In the genomic region with DNA sequence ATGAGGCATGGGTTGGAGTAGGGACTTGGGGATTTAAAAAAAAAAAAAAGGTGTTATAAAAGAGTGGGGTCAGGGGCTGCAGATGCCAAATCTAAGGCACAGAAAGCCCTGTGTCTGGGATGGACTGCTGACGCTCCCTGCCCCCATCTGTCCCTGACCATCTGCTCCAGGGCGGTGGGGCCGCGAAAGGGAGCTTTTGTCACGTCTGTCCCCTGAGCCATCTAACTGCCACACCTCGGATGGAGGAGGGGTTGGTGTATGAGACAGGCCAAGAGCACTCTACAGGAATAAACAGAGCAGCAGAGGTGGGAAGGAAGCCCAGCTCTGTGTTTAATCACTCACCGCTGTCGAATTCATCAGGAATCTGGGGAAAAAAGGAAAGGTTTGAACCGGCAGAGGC, we compare ENCODE assay signal across 17 mouse cellular contexts. TPM values are rescaled to one million over a fixed set of nuclear protein-coding genes. Genes with fewer than 3 reads are reported as not detected.
DNase-seq lines count a peak whose midpoint lies in the region; ATAC-seq and TF ChIP-seq lines count a peak whose summit lies in the region.
"Had no signal": no experiment of that assay in that cellular context is flagged by ENCODE, and none has a peak within 500 bp of the region (broad histone marks: within the 10 kb centered on the region; RNA-seq: fewer than 3 reads in every experiment).

No protein-coding gene starts in this region.

- no peak for TF ChIP-seq EP300 in stomach, postnatal 0 days (optimal IDR thresholded peaks at IDR 0.05)

- peak; percentile 42 for DNase-seq in midbrain, embryonic 10.5 days (ENCODE audit: low spot score)
- DNase-seq in hindbrain, postnatal 0 days (ENCODE audit: low spot score), result peak; percentile 42
- DNase-seq in stomach, postnatal 0 days (ENCODE audit: low spot score), result no peak
- no peak for DNase-seq in frontal cortex, postnatal 36 days (ENCODE audit: low spot score in 2 of 2)
- DNase-seq: adrenal gland, postnatal 25 days; heart, postnatal 36 days; kidney, adult 2 months; lung, postnatal 10 days had no signal

- H3K36me3 ChIP-seq in forebrain, embryonic 13.5 days (ENCODE audit: poor library complexity, severe bottlenecking), result peaks cover 65% of the 10 kb centered on the region
- peaks cover 61% of the 10 kb centered on the region for H3K36me3 ChIP-seq in forebrain, embryonic 15.5 days
- H3K36me3 ChIP-seq in midbrain, embryonic 10.5 days, result peaks cover 69% of the 10 kb centered on the region
- peaks cover 37% of the 10 kb centered on the region for H3K36me3 ChIP-seq in midbrain, embryonic 15.5 days (replicated peaks)
- H3K36me3 ChIP-seq in hindbrain, postnatal 0 days (ENCODE audit: insufficient read depth, low read length), result peaks cover 34% of the 10 kb centered on the region
- peaks cover 27% of the 10 kb centered on the region for H3K36me3 ChIP-seq in stomach, postnatal 0 days (ENCODE audit: control insufficient read depth, insufficient read depth, low read length)

- peak overlapping the region; percentile 8; the same call in 1 of the 2 replicates for H3K27ac ChIP-seq in forebrain, embryonic 13.5 days
- H3K27ac ChIP-seq in forebrain, embryonic 15.5 days (replicated peaks), result no peak overlapping the region
- peak overlapping the region; percentile 94 for H3K27ac ChIP-seq in midbrain, embryonic 10.5 days (replicated peaks)
- no peak overlapping the region for H3K27ac ChIP-seq in midbrain, embryonic 15.5 days
- no peak overlapping the region for H3K27ac ChIP-seq in hindbrain, postnatal 0 days
- H3K27ac ChIP-seq in stomach, postnatal 0 days (replicated peaks), result no peak overlapping the region

- no peaks in the 10 kb centered on the region for H3K9me3 ChIP-seq in forebrain, embryonic 13.5 days (replicated peaks)
- H3K9me3 ChIP-seq in forebrain, embryonic 15.5 days, result no peaks in the 10 kb centered on the region
- H3K9me3 ChIP-seq in midbrain, embryonic 10.5 days (replicated peaks), result no peaks in the 10 kb centered on the region
- H3K9me3 ChIP-seq in midbrain, embryonic 15.5 days, result no peaks in the 10 kb centered on the region
- no peaks in the 10 kb centered on the region for H3K9me3 ChIP-seq in hindbrain, postnatal 0 days (ENCODE audit: low read length)
- H3K9me3 ChIP-seq in stomach, postnatal 0 days (ENCODE audit: control insufficient read depth, low read length), result no peaks in the 10 kb centered on the region

- peaks cover 30% of the 10 kb centered on the region for H3K4me1 ChIP-seq in forebrain, embryonic 13.5 days
- H3K4me1 ChIP-seq in forebrain, embryonic 15.5 days, result peaks cover 22% of the 10 kb centered on the region
- H3K4me1 ChIP-seq in midbrain, embryonic 10.5 days, result peaks cover 64% of the 10 kb centered on the region
- peaks cover 22% of the 10 kb centered on the region for H3K4me1 ChIP-seq in midbrain, embryonic 15.5 days
- H3K4me1 ChIP-seq in hindbrain, postnatal 0 days (ENCODE audit: insufficient read depth, low read length), result 0 out of 2 replicates have a peak, but pooled peaks cover 6% of the 10 kb centered on the region
- H3K4me1 ChIP-seq in stomach, postnatal 0 days (replicated peaks; ENCODE audit: control insufficient read depth, insufficient read depth), result no peaks in the 10 kb centered on the region

- H3K4me2 ChIP-seq in forebrain, embryonic 13.5 days, result peak overlapping the region; percentile 92; the same call in 1 of the 2 replicates
- H3K4me2 ChIP-seq in forebrain, embryonic 15.5 days (replicated peaks), result no peak overlapping the region
- no peak overlapping the region for H3K4me2 ChIP-seq in midbrain, embryonic 15.5 days
- H3K4me2 ChIP-seq in hindbrain, postnatal 0 days (ENCODE audit: low read depth, low read length), result no peak overlapping the region
- H3K4me2 ChIP-seq in stomach, postnatal 0 days (replicated peaks; ENCODE audit: low read depth), result no peak overlapping the region

- ATAC-seq in forebrain, embryonic 13.5 days, result no peak
- ATAC-seq in forebrain, embryonic 15.5 days (replicated peaks), result no peak
- ATAC-seq in midbrain, embryonic 15.5 days (replicated peaks), result no peak
- ATAC-seq in hindbrain, postnatal 0 days, result no peak
- no peak for ATAC-seq in stomach, postnatal 0 days (ENCODE audit: low FRiP score, low TSS enrichment)

- no peaks in the 10 kb centered on the region for H3K27me3 ChIP-seq in forebrain, embryonic 13.5 days
- H3K27me3 ChIP-seq in forebrain, embryonic 15.5 days, result no peaks in the 10 kb centered on the region
- no peaks in the 10 kb centered on the region for H3K27me3 ChIP-seq in midbrain, embryonic 10.5 days (ENCODE audit: low read depth, poor library complexity, severe bottlenecking)
- H3K27me3 ChIP-seq in midbrain, embryonic 15.5 days (replicated peaks), result no peaks in the 10 kb centered on the region
- no peaks in the 10 kb centered on the region for H3K27me3 ChIP-seq in hindbrain, postnatal 0 days (ENCODE audit: insufficient read depth, low read length)
- no peaks in the 10 kb centered on the region for H3K27me3 ChIP-seq in stomach, postnatal 0 days (ENCODE audit: control insufficient read depth, insufficient read depth, low read length)

- no peak overlapping the region for H3K9ac ChIP-seq in forebrain, embryonic 13.5 days
- H3K9ac ChIP-seq in forebrain, embryonic 15.5 days (replicated peaks), result no peak overlapping the region
- H3K9ac ChIP-seq in midbrain, embryonic 15.5 days, result no peak overlapping the region
- H3K9ac ChIP-seq in hindbrain, postnatal 0 days (replicated peaks; ENCODE audit: low read length), result no peak overlapping the region
- 0 out of 2 replicates have a peak overlapping the region, but pooled peaks have one; percentile 13 for H3K9ac ChIP-seq in stomach, postnatal 0 days (ENCODE audit: low read length)

- TF ChIP-seq CTCF in hindbrain, postnatal 0 days (IDR thresholded peaks at IDR 0.05; ENCODE audit: low read depth), result no peak
- no peak for TF ChIP-seq CTCF in stomach, postnatal 0 days (IDR thresholded peaks at IDR 0.05; ENCODE audit: low read depth)

- no peak overlapping the region for H3K4me3 ChIP-seq in forebrain, embryonic 13.5 days
- H3K4me3 ChIP-seq in forebrain, embryonic 15.5 days, result no peak overlapping the region
- peak overlapping the region; percentile 99 for H3K4me3 ChIP-seq in midbrain, embryonic 10.5 days
- no peak overlapping the region for H3K4me3 ChIP-seq in midbrain, embryonic 15.5 days
- no peak overlapping the region for H3K4me3 ChIP-seq in hindbrain, postnatal 0 days (ENCODE audit: low read length)
- H3K4me3 ChIP-seq in stomach, postnatal 0 days (ENCODE audit: low read depth, low read length), result no peak overlapping the region

- WGBS in forebrain, embryonic 13.5 days, result 74% methylated on average over 9 of the region's 9 CpGs
- WGBS in forebrain, embryonic 15.5 days, result 81% methylated on average over 9 of the region's 9 CpGs
- WGBS in midbrain, embryonic 10.5 days, result 78% methylated on average over 9 of the region's 9 CpGs
- WGBS in midbrain, embryonic 15.5 days, result 31% methylated on average over 9 of the region's 9 CpGs
- 41% methylated on average over 9 of the region's 9 CpGs for WGBS in hindbrain, postnatal 0 days
- 54% methylated on average over 9 of the region's 9 CpGs for WGBS in stomach, postnatal 0 days

RNA-seq across cellular contexts. Expression of gene Timm50, which starts 2.1 kb away (rescaled TPM):
- polyA plus RNA-seq in forebrain, embryonic 13.5 days (2015; fragmentation: Nextera tagmentation; extraction: Ambion mirVana), result 168 and 179 TPM in 2 replicates
- polyA plus RNA-seq in forebrain, embryonic 15.5 days (2015; fragmentation: Nextera tagmentation; extraction: Ambion mirVana), result 149 and 158 TPM in 2 replicates
- 249 and 261 TPM in 2 replicates for polyA plus RNA-seq in midbrain, embryonic 10.5 days (2016; fragmentation: Nextera tagmentation; extraction: Ambion mirVana)
- polyA plus RNA-seq in midbrain, embryonic 15.5 days (2015; fragmentation: Nextera tagmentation; extraction: Ambion mirVana), result 129 and 136 TPM in 2 replicates
- total RNA-seq in hindbrain, postnatal 0 days (2014; rRNA removed), result 71.6 and 82.9 TPM in 2 replicates
- polyA plus RNA-seq in hindbrain, postnatal 0 days (2015; fragmentation: Nextera tagmentation; extraction: Ambion mirVana), result 125 and 131 TPM in 2 replicates
- polyA plus RNA-seq in stomach, postnatal 0 days (2015; fragmentation: Nextera tagmentation; extraction: Ambion mirVana), result 69.4 and 69.6 TPM in 2 replicates

RNA-seq across cellular contexts. Expression of gene Dll3, which starts 7.7 kb away (rescaled TPM):
- polyA plus RNA-seq in forebrain, embryonic 13.5 days (2015; fragmentation: Nextera tagmentation; extraction: Ambion mirVana), result 20.3 and 22.2 TPM in 2 replicates
- polyA plus RNA-seq in forebrain, embryonic 15.5 days (2015; fragmentation: Nextera tagmentation; extraction: Ambion mirVana), result 15.4 and 16.7 TPM in 2 replicates
- polyA plus RNA-seq in midbrain, embryonic 10.5 days (2016; fragmentation: Nextera tagmentation; extraction: Ambion mirVana), result 39.0 and 61.2 TPM in 2 replicates
- 22.6 and 23.1 TPM in 2 replicates for polyA plus RNA-seq in midbrain, embryonic 15.5 days (2015; fragmentation: Nextera tagmentation; extraction: Ambion mirVana)
- 20.1 and 24.8 TPM in 2 replicates for total RNA-seq in hindbrain, postnatal 0 days (2014; rRNA removed)
- polyA plus RNA-seq in hindbrain, postnatal 0 days (2015; fragmentation: Nextera tagmentation; extraction: Ambion mirVana), result 17.0 and 20.2 TPM in 2 replicates
- polyA plus RNA-seq in stomach, postnatal 0 days (2015; fragmentation: Nextera tagmentation; extraction: Ambion mirVana), result 0.92 and 0.96 TPM in 2 replicates
- total RNA-seq: adrenal gland, postnatal 25 days; gastrocnemius, adult 8-10 months; heart, adult 8-10 months; heart, postnatal 36 days; liver, adult 2 months had no signal
- polyA plus RNA-seq: kidney, adult 2 months; liver, adult 2 months had no signal

RNA-seq across cellular contexts. Expression of gene Selenov, which starts 18.8 kb away (rescaled TPM):
- 0.33 and 0.39 TPM in 2 replicates for polyA plus RNA-seq in forebrain, embryonic 13.5 days (2015; fragmentation: Nextera tagmentation; extraction: Ambion mirVana)
- 0.24 and 0.31 TPM in 2 replicates for polyA plus RNA-seq in forebrain, embryonic 15.5 days (2015; fragmentation: Nextera tagmentation; extraction: Ambion mirVana)
- polyA plus RNA-seq in midbrain, embryonic 10.5 days (2016; fragmentation: Nextera tagmentation; extraction: Ambion mirVana), result 0.46 and 1.4 TPM in 2 replicates
- polyA plus RNA-seq in midbrain, embryonic 15.5 days (2015; fragmentation: Nextera tagmentation; extraction: Ambion mirVana), result 0.92 and 1.3 TPM in 2 replicates
- 2.1 and 3.6 TPM in 2 replicates for total RNA-seq in hindbrain, postnatal 0 days (2014; rRNA removed)
- 5.1 and 7.1 TPM in 2 replicates for polyA plus RNA-seq in hindbrain, postnatal 0 days (2015; fragmentation: Nextera tagmentation; extraction: Ambion mirVana)
- 0.22 and 0.33 TPM in 2 replicates for polyA plus RNA-seq in stomach, postnatal 0 days (2015; fragmentation: Nextera tagmentation; extraction: Ambion mirVana)
- total RNA-seq: adrenal gland, postnatal 25 days; gastrocnemius, adult 8-10 months; heart, adult 8-10 months; heart, postnatal 36 days; liver, adult 2 months; MEL had no signal
- polyA plus RNA-seq: kidney, adult 2 months; large intestine, adult 2 months; liver, adult 2 months; thymus, postnatal 0 days had no signal

RNA-seq across cellular contexts. Expression of gene Supt5, which starts 28.8 kb away (rescaled TPM):
- polyA plus RNA-seq in forebrain, embryonic 13.5 days (2015; fragmentation: Nextera tagmentation; extraction: Ambion mirVana), result 93.4 and 102 TPM in 2 replicates
- polyA plus RNA-seq in forebrain, embryonic 15.5 days (2015; fragmentation: Nextera tagmentation; extraction: Ambion mirVana), result 104 and 107 TPM in 2 replicates
- 113 and 122 TPM in 2 replicates for polyA plus RNA-seq in midbrain, embryonic 10.5 days (2016; fragmentation: Nextera tagmentation; extraction: Ambion mirVana)
- 111 and 112 TPM in 2 replicates for polyA plus RNA-seq in midbrain, embryonic 15.5 days (2015; fragmentation: Nextera tagmentation; extraction: Ambion mirVana)
- 98.7 and 104 TPM in 2 replicates for total RNA-seq in hindbrain, postnatal 0 days (2014; rRNA removed)
- polyA plus RNA-seq in hindbrain, postnatal 0 days (2015; fragmentation: Nextera tagmentation; extraction: Ambion mirVana), result 71.8 and 76.5 TPM in 2 replicates
- 31.5 and 35.7 TPM in 2 replicates for polyA plus RNA-seq in stomach, postnatal 0 days (2015; fragmentation: Nextera tagmentation; extraction: Ambion mirVana)

RNA-seq across cellular contexts. Expression of gene Eid2b, which starts 32.2 kb away (rescaled TPM):
- 30.3 and 31.4 TPM in 2 replicates for polyA plus RNA-seq in forebrain, embryonic 13.5 days (2015; fragmentation: Nextera tagmentation; extraction: Ambion mirVana)
- 41.3 and 44.9 TPM in 2 replicates for polyA plus RNA-seq in forebrain, embryonic 15.5 days (2015; fragmentation: Nextera tagmentation; extraction: Ambion mirVana)
- polyA plus RNA-seq in midbrain, embryonic 10.5 days (2016; fragmentation: Nextera tagmentation; extraction: Ambion mirVana), result 11.9 and 15.3 TPM in 2 replicates
- 44.1 and 45.1 TPM in 2 replicates for polyA plus RNA-seq in midbrain, embryonic 15.5 days (2015; fragmentation: Nextera tagmentation; extraction: Ambion mirVana)
- total RNA-seq in hindbrain, postnatal 0 days (2014; rRNA removed), result 34.6 and 38.2 TPM in 2 replicates
- 42.3 and 45.1 TPM in 2 replicates for polyA plus RNA-seq in hindbrain, postnatal 0 days (2015; fragmentation: Nextera tagmentation; extraction: Ambion mirVana)
- polyA plus RNA-seq in stomach, postnatal 0 days (2015; fragmentation: Nextera tagmentation; extraction: Ambion mirVana), result 7.2 and 7.9 TPM in 2 replicates

Comparison
In these comparisons a context has a peak if more than half of its experiments do, and no peak if none do; other contexts are left out.
1. H3K27ac ChIP-seq: peak in forebrain, embryonic 13.5 days (single experiment) and midbrain, embryonic 10.5 days (single experiment); none in forebrain, embryonic 15.5 days (single experiment), midbrain, embryonic 15.5 days (single experiment), hindbrain, postnatal 0 days (single experiment) and stomach, postnatal 0 days (single experiment).
2. DNase-seq: peak in midbrain, embryonic 10.5 days (single experiment) and hindbrain, postnatal 0 days (single experiment); none in stomach, postnatal 0 days (single experiment) and frontal cortex, postnatal 36 days (0 of 2).